Mouse (Mus musculus) liver, postnatal 0 days (tissue): ENCODE data around the gene Ptpn23. TPM values are rescaled to one million over a fixed set of nuclear protein-coding genes. Genes with fewer than 3 reads are reported as not detected.
"Not testable (repeated sequence)": the region's sequence is repeated elsewhere in the genome, so short reads cannot be mapped to it uniquely, and the experiment has no call there.

ENCODE experiments used
- ATAC-seq: fragments of 200-750 bp; cut with Nextera tagmentation; 2 replicates; pipeline ENCODE4 v1.8.0; 2017; ENCODE audit warnings: mild to moderate bottlenecking, moderate library complexity
- DNase-seq: peaks from one replicate; pipeline ENCODE4 v3.0.0-alpha.2; 2016
- H3K27ac ChIP-seq: fragments of 300-500 bp; sonication (generic); 2 replicates; pipeline ENCODE4 v1.5.1; 2014; ENCODE audit warnings: antibody characterized with exemption, moderate library complexity, mild to moderate bottlenecking, low read depth
- H3K27me3 ChIP-seq: fragments of 300-500 bp; sonication (generic); 2 replicates; pipeline ENCODE4 v1.6.1; 2014; ENCODE audit warnings: low read length, control low read depth, mixed read lengths; ENCODE audit not compliant: insufficient read depth
- H3K36me3 ChIP-seq: fragments of 300-500 bp; sonication (generic); replicated peaks from 2 replicates; pipeline ENCODE4 v1.6.1; 2014; ENCODE audit warnings: mild to moderate bottlenecking, control low read depth, low read length, moderate library complexity, mixed read lengths; ENCODE audit not compliant: insufficient read depth
- H3K4me1 ChIP-seq: fragments of 300-500 bp; sonication (generic); 2 replicates; pipeline ENCODE4 v1.6.1; 2014; ENCODE audit warnings: antibody characterized with exemption, mild to moderate bottlenecking, control low read depth; ENCODE audit not compliant: insufficient read depth
- H3K4me2 ChIP-seq: fragments of 300-500 bp; sonication (generic); 2 replicates; pipeline ENCODE4 v1.6.1; 2014; ENCODE audit warnings: low read depth, mild to moderate bottlenecking, low read length, moderate library complexity, mixed read lengths
- H3K4me3 ChIP-seq: fragments of 300-500 bp; sonication (generic); 2 replicates; pipeline ENCODE4 v1.5.1; 2014; ENCODE audit warnings: low read depth, low read length
- H3K9ac ChIP-seq: fragments of 300-500 bp; sonication (generic); replicated peaks from 2 replicates; pipeline ENCODE4 v1.6.1; 2014; ENCODE audit warnings: mild to moderate bottlenecking, moderate library complexity
- H3K9me3 ChIP-seq: fragments of 300-500 bp; sonication (generic); 2 replicates; pipeline ENCODE4 v1.6.1; 2016; ENCODE audit warnings: mild to moderate bottlenecking, control low read depth, low read length, mixed read lengths
- CTCF ChIP-seq: sonication (generic); IDR thresholded peaks from 2 replicates; pipeline ENCODE4 v1.5.1; 2016; ENCODE audit warnings: antibody characterized with exemption, low read depth
- EP300 ChIP-seq: IDR thresholded peaks from 2 replicates; pipeline ENCODE4 v1.6.1; 2016; ENCODE audit warnings: antibody characterized with exemption, low read depth, mild to moderate bottlenecking
- WGBS: fragments of 180-500 bp; shearing (Covaris S2); extraction: QIAGEN DNeasy Blood & Tissue Kit; methylation state at CpG from one replicate; pipeline ENCODE4 v1.1.7; 2014; ENCODE audit not compliant: insufficient replicate concordance; 5-methylcytosine and 5-hydroxymethylcytosine counted together
- polyA plus RNA-seq: library from polyadenylated mRNA; unstranded; fragments of >200 nt; fragmentation: Nextera tagmentation; extraction: Ambion mirVana; gene quantifications from 2 replicates; pipeline ENCODE4 v1.2.1, GENCODE M21; 2015

Gene Ptpn23
- polyA plus RNA-seq, 1 experiment from 2014 or later, result 3.3 TPM

GRCm38 (mm10) chr9:110390843-110391242 is 17.2 kb downstream of the Ptpn23 start:
- Histone ChIP-seq H3K9me3 (no peaks in the 10 kb centered on the region), H3K36me3 (peaks cover 49% of the 10 kb centered on the region), H3K9ac (no peak overlapping the region), H3K27ac (no peak overlapping the region), H3K4me1 (no peaks in the 10 kb centered on the region), H3K27me3 (no peaks in the 10 kb centered on the region), H3K4me2 (no peak overlapping the region), H3K4me3 (no peak overlapping the region)
- ATAC-seq, result no peak
- TF ChIP-seq CTCF, result no peak
- no peak for DNase-seq
- 77% methylated on average over 3 of the region's 3 CpGs for WGBS

- WGBS, result 90% methylated on average over 7 of the region's 7 CpGs
- Histone ChIP-seq H3K4me2 (no peak overlapping the region), H3K9me3 (no peaks in the 10 kb centered on the region), H3K4me1 (no peaks in the 10 kb centered on the region), H3K27me3 (no peaks in the 10 kb centered on the region), H3K4me3 (no peak overlapping the region), H3K9ac (no peak overlapping the region), H3K27ac (no peak overlapping the region), H3K36me3 (peaks cover 61% of the 10 kb centered on the region)
- DNase-seq (no peak), ATAC-seq (no peak)
- TF ChIP-seq CTCF (no peak), EP300 (no peak)
These were observed 20.0 kb downstream of the Ptpn23 start for GRCm38 (mm10) chr9:110388011-110388410.

- Histone ChIP-seq H3K4me2 (no peak overlapping the region), H3K36me3 (peaks cover 72% of the 10 kb centered on the region), H3K27ac (no peak overlapping the region), H3K4me3 (no peak overlapping the region), H3K27me3 (no peaks in the 10 kb centered on the region), H3K9ac (no peak overlapping the region), H3K9me3 (no peaks in the 10 kb centered on the region), H3K4me1 (no peaks in the 10 kb centered on the region)
- DNase-seq, result no peak
- no peak for TF ChIP-seq CTCF
- no peak for TF ChIP-seq EP300
- 79% methylated on average over 7 of the region's 7 CpGs for WGBS
- ATAC-seq, result no peak
These were observed 23.6 kb downstream of the Ptpn23 start for GRCm38 (mm10) chr9:110384369-110384929.

GRCm38 (mm10) chr9:110381292-110381691 is 26.7 kb downstream of the Ptpn23 start:
- Histone ChIP-seq H3K4me2 (no peak overlapping the region), H3K9me3 (no peaks in the 10 kb centered on the region), H3K4me3 (no peak overlapping the region), H3K9ac (no peak overlapping the region), H3K4me1 (no peaks in the 10 kb centered on the region), H3K36me3 (peaks cover 61% of the 10 kb centered on the region), H3K27ac (no peak overlapping the region), H3K27me3 (no peaks in the 10 kb centered on the region)
- DNase-seq (no peak), ATAC-seq (no peak)
- no peak for TF ChIP-seq EP300
- no peak for TF ChIP-seq CTCF
- 82% methylated on average over 11 of the region's 12 CpGs for WGBS

- H3K4me2 ChIP-seq, result no peak overlapping the region
- no peak for DNase-seq
- H3K4me3 ChIP-seq, result no peak overlapping the region
- no peaks in the 10 kb centered on the region for H3K27me3 ChIP-seq
- H3K4me1 ChIP-seq, result no peaks in the 10 kb centered on the region
- ATAC-seq, result peak; percentile 52
- peaks cover 62% of the 10 kb centered on the region for H3K36me3 ChIP-seq
- no peaks in the 10 kb centered on the region for H3K9me3 ChIP-seq
- WGBS, result 66% methylated on average over 21 of the region's 21 CpGs
- no peak overlapping the region for H3K27ac ChIP-seq
- TF ChIP-seq EP300, result no peak
- no peak overlapping the region for H3K9ac ChIP-seq
These were observed 27.4 kb downstream of the Ptpn23 start for GRCm38 (mm10) chr9:110380662-110381061.

- Histone ChIP-seq H3K4me1 (no peaks in the 10 kb centered on the region), H3K36me3 (peaks cover 52% of the 10 kb centered on the region), H3K4me2 (no peak overlapping the region), H3K4me3 (no peak overlapping the region), H3K9me3 (no peaks in the 10 kb centered on the region), H3K27ac (no peak overlapping the region), H3K27me3 (no peaks in the 10 kb centered on the region), H3K9ac (no peak overlapping the region)
- DNase-seq, result no peak
- ATAC-seq, result no peak
- TF ChIP-seq EP300, result no peak
- no peak for TF ChIP-seq CTCF
- 93% methylated on average over 8 of the region's 8 CpGs for WGBS
These were observed 28.7 kb downstream of the Ptpn23 start for GRCm38 (mm10) chr9:110379361-110379760.

GRCm38 (mm10) chr9:110377655-110378054 is 30.4 kb downstream of the Ptpn23 start:
- not testable (repeated sequence) for H3K4me2 ChIP-seq, H3K9me3 ChIP-seq, H3K4me3 ChIP-seq, H3K27me3 ChIP-seq, H3K9ac ChIP-seq, ATAC-seq, DNase-seq, H3K27ac ChIP-seq, H3K4me1 ChIP-seq
- H3K36me3 ChIP-seq, result peaks cover 51% of the 10 kb centered on the region
- WGBS, result 73% methylated on average over 12 of the region's 15 CpGs
